Mouse (Mus musculus) embryonic facial prominence, embryonic 14.5 days (tissue): ENCODE measurements at regions not wholly inside any gene's neighbourhood (a gene's known extent, or its start where the extent isn't known, plus 50 kb on each side); places are given as distances from the start of the nearest gene placed in this dataset.
A peak's percentile ranks its signal among the peaks of the same experiment; 100 is the strongest.

Experiments used
- ATAC-seq: fragments of 200-750 bp; cut with Nextera tagmentation; 2 replicates; pipeline ENCODE4 v1.8.0; 2017; ENCODE audit warnings: low read depth, moderate number of reproducible peaks, moderate TSS enrichment
- DNase-seq: peaks from one replicate; pipeline ENCODE4 v3.0.0-alpha.2; 2015; ENCODE audit warnings: low spot score
- H3K27ac ChIP-seq: fragments of 300-500 bp; sonication (generic); replicated peaks from 2 replicates; pipeline ENCODE4 v1.5.1; 2014; ENCODE audit warnings: low read depth, mild to moderate bottlenecking, low read length, moderate library complexity
- H3K27me3 ChIP-seq: fragments of 300-500 bp; sonication (generic); replicated peaks from 2 replicates; pipeline ENCODE4 v1.6.1; 2014; ENCODE audit warnings: low read length; ENCODE audit not compliant: control insufficient read depth, insufficient read depth
- H3K36me3 ChIP-seq: fragments of 300-500 bp; sonication (generic); 2 replicates; pipeline ENCODE4 v1.6.1; 2014; ENCODE audit warnings: low read length, mixed read lengths; ENCODE audit not compliant: control insufficient read depth, insufficient read depth
- H3K4me1 ChIP-seq: fragments of 300-500 bp; sonication (generic); 2 replicates; pipeline ENCODE4 v1.6.1; 2014; ENCODE audit warnings: antibody characterized with exemption, low read length; ENCODE audit not compliant: control insufficient read depth, insufficient read depth
- H3K4me2 ChIP-seq: fragments of 300-500 bp; sonication (generic); 2 replicates; pipeline ENCODE4 v1.6.1; 2014; ENCODE audit warnings: low read depth, mild to moderate bottlenecking, low read length, moderate library complexity, mixed read lengths
- H3K4me3 ChIP-seq: fragments of 300-500 bp; sonication (generic); 2 replicates; pipeline ENCODE4 v1.5.1; 2014; ENCODE audit warnings: low read depth, mild to moderate bottlenecking, low read length
- H3K9ac ChIP-seq: fragments of 300-500 bp; sonication (generic); 2 replicates; pipeline ENCODE4 v1.6.1; 2014; ENCODE audit warnings: low read depth, mild to moderate bottlenecking, low read length, moderate library complexity, mixed read lengths
- H3K9me3 ChIP-seq: fragments of 300-500 bp; sonication (generic); 2 replicates; pipeline ENCODE4 v1.6.1; 2016; ENCODE audit warnings: low read length; ENCODE audit not compliant: control insufficient read depth
- WGBS: fragments of 180-500 bp; shearing (Covaris S2); extraction: QIAGEN DNeasy Blood & Tissue Kit; methylation state at CpG from one replicate; pipeline ENCODE4 v1.1.7; 2014; 5-methylcytosine and 5-hydroxymethylcytosine counted together

DNA sequence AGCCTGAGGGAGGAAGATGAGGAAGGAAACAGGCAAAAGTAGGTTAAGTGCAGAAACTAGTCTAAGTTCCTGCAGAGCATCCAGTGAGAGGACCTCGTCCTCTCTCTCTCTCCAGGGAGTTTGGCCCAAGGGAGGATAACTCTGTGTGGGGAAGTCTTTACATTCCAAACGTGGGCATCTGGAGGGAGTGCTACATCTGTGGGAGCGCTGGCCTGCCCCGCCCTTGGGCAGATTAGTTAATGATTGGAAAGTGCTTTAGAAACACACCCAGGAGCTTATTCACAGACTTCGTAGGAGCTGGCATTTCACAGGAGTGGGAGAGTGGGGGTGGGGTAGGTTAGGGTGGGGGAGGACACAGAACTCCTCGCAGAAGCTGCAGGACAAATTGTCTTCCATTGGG lies 70.1 kb upstream of the Gm9887 start:
- ATAC-seq (no peak), DNase-seq (no peak)
- WGBS, result 20% methylated on average over 6 of the region's 6 CpGs
- H3K9me3 ChIP-seq, result no peaks in the 10 kb centered on the region
- H3K4me3 ChIP-seq, result no peak overlapping the region
- no peaks in the 10 kb centered on the region for H3K27me3 ChIP-seq
- H3K36me3 ChIP-seq, result no peaks in the 10 kb centered on the region
- H3K4me2 ChIP-seq, result no peak overlapping the region
- no peak overlapping the region for H3K27ac ChIP-seq
- H3K9ac ChIP-seq, result no peak overlapping the region
- peaks cover 15% of the 10 kb centered on the region for H3K4me1 ChIP-seq

DNA sequence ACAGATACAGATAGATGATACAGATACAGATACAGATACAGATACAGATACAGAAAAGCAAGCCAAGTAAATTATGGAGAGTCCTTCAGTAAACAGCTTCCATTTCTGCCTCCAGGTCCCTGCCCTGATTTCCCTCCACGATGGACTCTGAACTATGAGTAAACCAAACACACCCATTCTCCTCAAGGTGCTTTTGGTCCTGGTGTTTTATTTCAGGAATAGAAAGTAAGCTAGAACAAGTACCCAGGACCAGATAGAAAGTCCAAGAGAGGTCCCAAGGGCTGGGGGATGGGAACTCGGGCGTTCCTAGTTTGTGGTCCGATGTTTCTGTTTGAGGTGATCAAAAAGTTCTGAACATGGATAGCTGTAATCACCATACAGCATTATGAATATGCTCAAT lies 69.5 kb upstream of the Gm9887 start:
- WGBS, result 87% methylated on average over 4 of the region's 4 CpGs
- H3K9me3 ChIP-seq, result no peaks in the 10 kb centered on the region
- H3K27ac ChIP-seq, result no peak overlapping the region
- H3K4me2 ChIP-seq, result no peak overlapping the region
- DNase-seq, result no peak
- no peaks in the 10 kb centered on the region for H3K27me3 ChIP-seq
- H3K4me3 ChIP-seq, result no peak overlapping the region
- no peak overlapping the region for H3K9ac ChIP-seq
- peaks cover 9% of the 10 kb centered on the region for H3K4me1 ChIP-seq
- no peak for ATAC-seq
- H3K36me3 ChIP-seq, result no peaks in the 10 kb centered on the region

DNA sequence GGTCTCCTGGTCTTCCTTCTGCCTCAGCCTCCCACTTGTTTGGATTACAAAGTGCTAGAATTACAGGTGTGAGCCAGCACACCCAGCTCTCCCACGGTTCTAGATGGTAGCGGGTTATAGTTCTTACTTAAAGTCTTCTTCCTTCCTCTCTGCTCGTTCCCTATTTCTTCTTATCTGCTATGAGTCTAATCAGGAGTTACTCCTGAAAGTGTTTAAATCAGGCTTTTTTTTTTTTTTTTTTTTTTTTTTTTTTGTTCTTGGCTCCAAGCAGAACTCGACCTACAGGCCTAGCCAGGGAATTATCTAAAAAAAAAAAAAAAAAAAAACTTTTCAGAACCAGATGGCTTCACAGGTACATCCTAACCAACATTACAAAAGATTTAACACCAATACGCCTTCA lies 66.0 kb upstream of the Gm9887 start:
- no peak for ATAC-seq
- H3K4me2 ChIP-seq, result no peak overlapping the region
- no peak overlapping the region for H3K9ac ChIP-seq
- no peaks in the 10 kb centered on the region for H3K27me3 ChIP-seq
- H3K4me1 ChIP-seq, result no peaks in the 10 kb centered on the region
- no peaks in the 10 kb centered on the region for H3K36me3 ChIP-seq
- WGBS, result 71% methylated on average over 5 of the region's 5 CpGs
- 0 out of 2 replicates have a peak, but pooled peaks cover 4% of the 10 kb centered on the region for H3K9me3 ChIP-seq
- H3K27ac ChIP-seq, result no peak overlapping the region
- no peak overlapping the region for H3K4me3 ChIP-seq
- DNase-seq, result no peak

DNA sequence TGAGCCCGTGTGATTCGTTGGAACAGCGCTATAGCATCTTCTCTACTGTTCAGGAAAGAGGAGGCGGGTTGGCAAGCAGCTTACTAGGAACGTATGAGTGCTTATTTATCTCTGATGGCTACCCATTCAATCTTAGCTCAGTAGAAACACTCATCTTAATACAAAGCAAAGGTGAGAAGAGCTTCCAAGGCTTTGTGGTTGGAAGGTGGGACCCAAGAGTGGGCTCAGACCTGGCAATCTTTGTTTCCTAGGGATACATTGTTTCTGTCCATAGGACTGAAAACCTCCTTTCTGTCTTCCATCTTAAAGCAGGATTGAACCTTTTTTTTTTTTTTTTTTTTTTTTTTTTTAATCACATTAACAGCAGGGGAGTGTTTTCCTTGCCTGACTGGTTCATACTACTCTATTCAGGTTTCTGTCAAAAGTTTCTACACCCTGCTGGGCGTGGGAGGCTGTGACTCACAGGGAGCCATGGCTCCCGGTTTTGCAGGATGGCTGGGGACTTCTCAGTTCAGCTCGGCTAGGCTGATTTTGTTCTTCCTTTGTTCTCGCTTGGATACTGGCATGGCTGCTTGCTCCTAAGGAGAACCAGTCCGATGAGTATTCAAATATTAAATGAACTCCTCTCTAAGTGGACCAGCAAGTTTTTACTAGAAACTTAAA lies 64.7 kb upstream of the Gm9887 start:
- ATAC-seq, result peak; percentile 89

DNA sequence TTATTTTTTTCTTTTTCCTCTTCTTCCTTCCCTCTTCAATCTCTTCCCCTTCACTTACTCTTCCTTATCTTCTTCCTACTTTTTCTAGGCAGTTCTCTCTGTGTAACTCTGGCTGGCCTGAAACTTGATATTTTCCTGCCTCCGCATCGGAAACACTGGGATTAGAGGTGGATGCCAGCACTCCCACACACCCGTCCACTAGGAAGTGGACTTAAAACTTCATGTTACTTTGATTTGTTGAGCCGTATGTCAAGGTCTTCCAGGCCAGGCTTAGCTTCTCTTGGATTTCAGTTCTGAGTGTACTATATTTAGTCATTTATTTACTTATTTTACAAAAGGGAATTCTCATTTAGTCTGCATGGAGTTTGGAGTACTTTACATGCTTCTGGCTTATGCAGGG lies 62.1 kb upstream of the Gm9887 start:
- 28% methylated on average over 4 of the region's 4 CpGs for WGBS
- ATAC-seq, result no peak

More for the DNA sequence above, 64.7 kb upstream of the Gm9887 start:
- peak overlapping the region; percentile 66 for H3K27ac ChIP-seq
- no peaks in the 10 kb centered on the region for H3K27me3 ChIP-seq
- no peak overlapping the region for H3K9ac ChIP-seq
- 0 out of 2 replicates have a peak, but pooled peaks cover 6% of the 10 kb centered on the region for H3K9me3 ChIP-seq
- no peaks in the 10 kb centered on the region for H3K36me3 ChIP-seq
- no peak overlapping the region for H3K4me2 ChIP-seq
- 45% methylated on average over 10 of the region's 10 CpGs for WGBS
- H3K4me3 ChIP-seq, result no peak overlapping the region
- no peaks in the 10 kb centered on the region for H3K4me1 ChIP-seq
- peak; percentile 86 for DNase-seq

DNA sequence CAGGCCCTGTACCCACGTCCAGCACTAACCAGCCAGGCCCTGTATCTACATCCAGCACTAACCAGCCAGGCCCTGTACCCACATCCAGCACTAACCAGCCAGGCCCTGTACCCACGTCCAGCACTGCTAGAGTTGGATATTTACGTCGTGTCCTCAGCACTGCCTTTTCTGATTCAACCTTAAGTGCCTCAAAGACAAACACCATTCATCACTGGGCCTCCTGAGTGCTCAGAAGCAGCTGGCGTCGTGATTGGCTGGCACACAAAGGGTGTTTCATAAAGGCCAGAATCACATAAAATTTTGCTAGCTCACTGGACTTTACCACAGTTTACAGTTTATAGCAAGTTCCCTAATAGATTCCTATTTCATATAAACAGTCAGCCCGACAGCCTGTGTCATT lies 59.8 kb upstream of the Gm9887 start:
- H3K9me3 ChIP-seq, result 0 out of 2 replicates have a peak, but pooled peaks cover 6% of the 10 kb centered on the region
- H3K9ac ChIP-seq, result no peak overlapping the region
- H3K4me1 ChIP-seq, result no peaks in the 10 kb centered on the region
- DNase-seq, result no peak
- no peak overlapping the region for H3K4me2 ChIP-seq
- ATAC-seq, result no peak
- no peaks in the 10 kb centered on the region for H3K36me3 ChIP-seq
- no peak overlapping the region for H3K4me3 ChIP-seq
- WGBS, result 68% methylated on average over 7 of the region's 7 CpGs
- no peaks in the 10 kb centered on the region for H3K27me3 ChIP-seq
- no peak overlapping the region for H3K27ac ChIP-seq

More for the DNA sequence above, 62.1 kb upstream of the Gm9887 start:
- DNase-seq, result no peak
- Histone ChIP-seq H3K4me2 (no peak overlapping the region), H3K4me1 (no peaks in the 10 kb centered on the region), H3K27ac (no peak overlapping the region), H3K9me3 (0 out of 2 replicates have a peak, but pooled peaks cover 6% of the 10 kb centered on the region), H3K36me3 (no peaks in the 10 kb centered on the region), H3K27me3 (no peaks in the 10 kb centered on the region), H3K9ac (no peak overlapping the region), H3K4me3 (no peak overlapping the region)

DNA sequence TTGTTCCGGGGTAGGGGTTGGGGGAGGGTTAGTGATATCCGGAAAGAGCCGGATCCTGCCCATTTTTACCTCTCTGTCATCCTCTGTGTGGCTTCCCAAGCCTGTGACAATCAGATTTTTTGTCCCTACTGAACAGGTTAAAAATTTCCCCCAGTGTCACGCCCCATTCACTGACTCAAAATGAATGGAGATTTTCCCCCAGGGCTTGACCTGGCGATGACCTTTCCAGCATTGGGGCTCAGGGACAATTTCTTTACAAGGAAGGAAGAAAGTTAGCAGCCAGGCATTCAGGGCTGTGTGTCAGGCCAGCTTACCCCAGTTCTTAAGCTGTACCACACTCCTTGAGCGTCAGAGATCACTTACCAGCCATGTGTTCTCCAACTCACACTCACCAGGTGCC lies 55.9 kb upstream of the Gm9887 start:
- 0 out of 2 replicates have a peak, but pooled peaks cover 4% of the 10 kb centered on the region for H3K4me1 ChIP-seq
- H3K9ac ChIP-seq, result no peak overlapping the region
- no peak overlapping the region for H3K4me2 ChIP-seq
- no peaks in the 10 kb centered on the region for H3K27me3 ChIP-seq
- H3K27ac ChIP-seq, result no peak overlapping the region
- WGBS, result 44% methylated on average over 6 of the region's 6 CpGs
- DNase-seq (no peak), ATAC-seq (no peak)
- H3K9me3 ChIP-seq, result no peaks in the 10 kb centered on the region
- H3K4me3 ChIP-seq, result no peak overlapping the region
- no peaks in the 10 kb centered on the region for H3K36me3 ChIP-seq

DNA sequence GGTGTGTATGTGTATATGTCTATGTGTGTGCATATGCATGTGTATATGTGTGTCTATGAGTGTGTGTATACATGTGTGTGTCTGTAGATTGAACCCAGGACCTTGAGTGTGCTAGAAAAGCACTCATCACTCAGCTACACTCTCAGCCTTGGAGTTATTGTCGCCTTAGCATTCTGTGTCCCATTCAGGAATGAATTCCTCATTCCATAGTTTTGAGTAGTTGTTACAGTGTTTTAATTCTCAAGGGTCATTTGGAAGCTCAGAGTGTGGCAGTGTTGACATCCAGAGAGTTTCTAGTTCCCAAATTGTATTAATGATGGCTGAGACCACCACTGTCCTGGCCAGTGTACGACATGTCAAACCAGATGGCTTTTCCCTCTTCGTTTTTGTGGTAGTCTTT lies 53.4 kb upstream of the Gm9887 start:
- ATAC-seq, result no peak
- no peak for DNase-seq
- 86% methylated on average over 3 of the region's 3 CpGs for WGBS
- Histone ChIP-seq H3K27ac (no peak overlapping the region), H3K9me3 (peaks cover 7% of the 10 kb centered on the region), H3K4me2 (no peak overlapping the region), H3K36me3 (no peaks in the 10 kb centered on the region), H3K4me3 (no peak overlapping the region), H3K27me3 (no peaks in the 10 kb centered on the region), H3K4me1 (0 out of 2 replicates have a peak, but pooled peaks cover 4% of the 10 kb centered on the region), H3K9ac (no peak overlapping the region)

DNA sequence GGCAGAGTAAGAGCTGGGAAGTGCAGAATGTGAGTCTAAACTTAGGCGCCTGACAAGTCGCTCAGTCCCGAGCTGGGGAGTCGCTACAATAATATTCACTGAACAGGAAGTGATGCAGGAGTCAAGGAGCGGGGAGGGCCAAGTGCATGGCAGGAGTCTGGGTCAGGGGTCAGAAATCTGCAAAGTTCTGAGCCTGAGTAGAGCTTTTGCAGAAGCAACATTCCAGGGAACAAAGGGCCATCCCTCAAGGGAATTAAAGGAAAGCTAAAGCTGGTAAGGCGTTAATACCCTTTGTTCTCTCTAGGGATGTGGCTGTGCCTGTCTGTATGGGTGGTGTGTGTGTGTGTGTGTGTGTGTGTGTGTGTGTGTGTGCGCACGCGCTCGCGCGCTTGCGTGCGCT lies 52.7 kb upstream of the Gm9887 start:
- Histone ChIP-seq H3K4me2 (no peak overlapping the region), H3K4me1 (0 out of 2 replicates have a peak, but pooled peaks cover 4% of the 10 kb centered on the region), H3K27ac (no peak overlapping the region), H3K9ac (no peak overlapping the region), H3K9me3 (peaks cover 7% of the 10 kb centered on the region), H3K36me3 (no peaks in the 10 kb centered on the region), H3K27me3 (no peaks in the 10 kb centered on the region), H3K4me3 (no peak overlapping the region)
- 56% methylated on average over 14 of the region's 14 CpGs for WGBS
- peak; percentile 50 for ATAC-seq
- peak; percentile 63 for DNase-seq
